Mouse (Mus musculus): Measurements from ENCODE around the gene Prc1. TPM values are rescaled to one million over a fixed set of nuclear protein-coding genes. Genes with fewer than 3 reads are reported as not detected.

Prc1 gene
- total RNA-seq (2023), result 100 to 1,000 TPM in 1 of 2 experiments, 10 to 100 TPM in 1; 99.2 to 104 TPM

DNA sequence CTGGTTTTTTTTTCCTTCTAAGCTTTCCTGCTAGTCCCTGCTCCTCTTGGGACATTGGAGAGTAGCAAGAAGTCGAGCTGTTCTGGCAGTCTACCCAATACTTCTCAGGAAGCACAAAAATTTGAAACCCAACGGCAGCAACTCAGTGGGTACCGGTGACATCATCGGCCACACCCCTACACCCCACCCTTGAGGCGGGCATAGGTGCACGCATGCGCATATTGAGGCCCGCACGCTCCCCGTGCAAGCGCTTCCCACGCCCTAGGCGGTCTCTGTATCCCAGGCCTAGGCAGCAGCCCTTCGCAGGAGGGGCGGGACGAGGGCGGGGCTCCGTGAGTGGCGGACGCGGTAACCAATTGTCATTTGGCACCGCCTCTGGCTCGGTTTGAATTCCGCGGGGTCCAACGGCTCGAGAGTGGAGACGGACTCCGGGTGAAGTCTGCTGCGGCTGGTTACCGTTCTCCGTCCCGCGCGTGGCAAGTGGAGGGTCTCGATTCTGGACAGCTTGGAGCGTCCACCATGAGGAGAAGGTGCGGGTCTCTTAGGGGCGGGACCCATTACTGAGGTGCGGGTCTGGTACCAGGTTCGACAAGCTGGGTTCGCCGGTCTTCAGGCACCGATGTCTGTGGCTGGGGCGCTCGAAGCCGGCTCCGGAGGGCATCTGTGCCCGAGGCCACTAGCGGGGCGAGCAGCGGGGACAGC lies at the start of gene Prc1:
Prc1 (plus strand) TSS at position 389 of the 702 bp plus-strand sequence.

DNA sequence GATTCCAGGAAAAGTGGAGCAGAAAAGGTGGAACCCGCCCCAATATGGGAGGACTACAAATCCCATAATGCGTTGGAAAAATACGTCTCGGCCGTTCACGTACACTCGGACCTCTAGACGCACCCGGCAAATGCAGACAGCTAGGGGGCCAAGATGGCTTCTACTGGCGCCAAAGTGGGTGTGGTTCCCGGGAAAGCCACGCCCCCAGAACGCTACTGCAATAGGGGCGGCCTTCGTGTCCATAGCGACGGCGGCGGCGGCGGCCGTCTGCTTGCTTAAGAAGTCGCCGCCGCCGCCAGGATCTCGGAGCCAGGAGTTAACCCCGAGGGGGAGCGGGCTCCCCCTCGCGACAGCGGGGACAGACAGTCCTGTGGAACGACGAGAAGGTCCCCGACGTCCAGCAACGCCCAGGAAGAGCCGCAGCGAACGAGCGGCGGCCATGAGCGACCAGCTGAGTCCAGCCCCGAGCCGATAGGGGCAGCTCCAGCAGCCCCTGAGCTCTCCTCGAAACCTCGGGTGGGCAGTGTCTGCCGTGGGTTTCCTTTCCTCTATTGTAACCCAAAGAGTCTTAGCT lies 48.0 kb upstream of the Prc1 start, which contains the start of gene Ttll13:
Ttll13 (plus strand) TSS at position 229 of the 574 bp plus-strand sequence.

GRCm38 (mm10) chr7:80260625-80261371 lies 33.5 kb upstream of the Prc1 start, which contains the start of gene Ngrn:
Ngrn (plus strand) TSS chr7:80261215.

GRCm38 (mm10) chr7:80268897-80269750 lies 25.1 kb upstream of the Prc1 start, which contains the start of gene Vps33b:
Vps33b (plus strand) TSS chr7:80269649.

DNA sequence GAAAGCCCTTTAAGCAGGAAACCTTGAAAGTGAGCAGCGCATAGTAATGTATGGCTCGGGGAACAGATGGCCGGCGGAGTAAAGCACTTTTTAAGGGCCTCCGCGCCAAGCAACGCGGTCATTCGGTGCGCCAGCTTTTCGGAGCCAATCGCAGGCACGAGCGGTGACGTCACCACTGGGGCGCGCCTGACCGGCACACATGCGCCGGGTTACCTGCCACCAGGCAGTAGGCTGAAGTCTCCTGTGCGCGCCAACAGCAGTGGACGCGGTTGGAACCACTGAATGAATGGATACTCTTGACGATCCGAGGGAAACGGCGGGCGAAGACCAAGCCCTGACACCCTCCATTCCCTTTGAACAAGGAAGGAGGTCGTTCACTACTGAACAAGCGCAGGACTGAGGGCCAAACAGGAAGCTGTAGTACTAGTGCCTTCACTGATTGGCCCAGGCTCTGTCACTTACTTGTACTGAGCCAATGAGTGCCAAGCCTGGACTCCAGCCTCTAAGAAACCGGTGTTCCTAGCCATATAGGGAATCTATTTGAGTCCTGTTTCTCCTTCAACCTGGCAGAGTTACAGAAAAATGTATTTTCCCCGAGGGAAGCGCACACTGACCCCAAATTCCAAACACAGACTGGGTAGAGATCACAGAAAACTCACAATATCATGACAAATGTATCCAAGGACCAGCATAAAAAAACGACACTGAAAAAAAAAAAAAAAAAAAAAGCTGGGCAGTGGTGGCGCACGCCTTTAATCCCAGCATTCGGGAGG lies 30.0 kb downstream of the Prc1 start, which contains the start of gene Rccd1:
Rccd1 (minus strand) TSS at position 412 of the 773 bp plus-strand sequence.

GRCm38 (mm10) chr7:80340793-80341192 lies 46.5 kb downstream of the Prc1 start, which contains the start of gene Unc45a:
Unc45a (minus strand) TSS chr7:80341005.

DNA sequence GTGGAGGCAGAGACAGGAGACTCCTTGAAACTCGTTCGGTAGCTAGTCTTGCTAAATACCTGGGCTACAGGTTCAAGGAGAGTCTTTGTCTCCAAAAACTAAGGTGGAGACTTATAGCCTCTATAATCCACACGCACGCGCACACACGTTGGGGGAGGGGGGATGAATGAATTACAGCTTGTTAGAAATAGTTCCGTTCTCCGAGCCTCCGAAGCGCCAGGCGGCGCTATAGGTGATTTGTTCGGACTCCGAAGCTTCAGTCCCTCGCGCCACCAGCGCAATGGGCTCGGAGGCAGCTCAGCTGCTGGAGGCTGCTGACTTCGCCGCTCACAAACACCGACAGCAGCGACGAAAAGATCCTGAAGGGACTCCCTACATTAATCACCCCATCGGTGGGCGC lies 48.6 kb downstream of the Prc1 start, which contains the start of gene Hddc3:
Hddc3 (plus strand) TSS at position 247 of the 400 bp plus-strand sequence.

Other genes starting within 250 kb of the Prc1 start
- 10 to 100 TPM; 41.2 to 46.8 TPM for gene Idh2, start 179.1 kb upstream of the Prc1 start, total RNA-seq (2023)
- gene Sema4b, start 107.6 kb upstream of the Prc1 start, total RNA-seq (2023), result 10 to 100 TPM; 23.2 to 28.9 TPM
- 10 to 100 TPM; 78.9 to 85.8 TPM for gene Cib1, start 61.6 kb upstream of the Prc1 start, total RNA-seq (2023)
- gene Gdpgp1, start 61.6 kb upstream of the Prc1 start, total RNA-seq (2023), result 1 to 10 TPM; 2.4 to 3.3 TPM
- gene Ttll13, start 48.1 kb upstream of the Prc1 start, total RNA-seq (2023), result 1 to 10 TPM in 1 of 2 experiments, under 1 TPM in 1; 0.31 to 1.0 TPM
- gene Ngrn, start 33.2 kb upstream of the Prc1 start, total RNA-seq (2023), result 10 to 100 TPM; 14.8 to 15.2 TPM
- gene Vps33b, start 24.8 kb upstream of the Prc1 start, total RNA-seq (2023), result 10 to 100 TPM; 12.6 to 14.4 TPM
- 1 to 10 TPM; 4.9 to 5.9 TPM for gene Rccd1, start 30.0 kb downstream of the Prc1 start, total RNA-seq (2023)
- gene Unc45a, start 46.6 kb downstream of the Prc1 start, total RNA-seq (2023), result 10 to 100 TPM; 43.0 to 53.3 TPM
- gene Hddc3, start 48.7 kb downstream of the Prc1 start, total RNA-seq (2023), result 10 to 100 TPM in 1 of 2 experiments, 1 to 10 TPM in 1; 6.1 to 13.9 TPM
- 10 to 100 TPM; 33.7 to 35.2 TPM for gene Man2a2, start 76.9 kb downstream of the Prc1 start, total RNA-seq (2023)
- 100 to 1,000 TPM; 532 to 573 TPM for gene Fes, start 93.5 kb downstream of the Prc1 start, total RNA-seq (2023)
- 100 to 1,000 TPM; 121 to 137 TPM for gene Furin, start 111.0 kb downstream of the Prc1 start, total RNA-seq (2023)
- 10 to 100 TPM; 25.4 to 26.7 TPM for gene Blm, start 240.7 kb downstream of the Prc1 start, total RNA-seq (2023)

Measured in neutrophil, adult 83 days (primary cell).